Mouse (Mus musculus) heart, embryonic 10.5 days (tissue): ENCODE measurements around the gene Lsg1. TPM values are rescaled to one million over a fixed set of nuclear protein-coding genes. Genes with fewer than 3 reads are reported as not detected.

Experiments
- DNase-seq: peaks from one replicate; pipeline ENCODE4 v3.0.0-alpha.2; 2017; ENCODE audit warnings: low spot score
- H3K27ac ChIP-seq: fragments of 300-500 bp; sonication (generic); 2 replicates; pipeline ENCODE4 v1.5.1; 2016; ENCODE audit warnings: mild to moderate bottlenecking
- H3K27me3 ChIP-seq: fragments of 300-500 bp; sonication (generic); 2 replicates; pipeline ENCODE4 v1.6.1; 2016; ENCODE audit warnings: mild to moderate bottlenecking; ENCODE audit not compliant: poor library complexity, insufficient read depth, severe bottlenecking
- H3K36me3 ChIP-seq: fragments of 300-500 bp; sonication (generic); 2 replicates; pipeline ENCODE4 v1.6.1; 2016; ENCODE audit warnings: mild to moderate bottlenecking, moderate library complexity
- H3K4me1 ChIP-seq: fragments of 300-500 bp; sonication (generic); 2 replicates; pipeline ENCODE4 v1.6.1; 2016; ENCODE audit warnings: mild to moderate bottlenecking
- H3K4me3 ChIP-seq: fragments of 300-500 bp; sonication (generic); 2 replicates; pipeline ENCODE4 v1.5.1; 2016; ENCODE audit warnings: mild to moderate bottlenecking, moderate library complexity
- H3K9me3 ChIP-seq: fragments of 300-500 bp; sonication (generic); 2 replicates; pipeline ENCODE4 v1.6.1; 2016; ENCODE audit warnings: mild to moderate bottlenecking, moderate library complexity
- WGBS: fragments of 180-500 bp; shearing (Covaris S2); methylation state at CpG from one replicate; pipeline ENCODE4 v1.1.7; 2016; 5-methylcytosine and 5-hydroxymethylcytosine counted together
- polyA plus RNA-seq: library from polyadenylated mRNA; unstranded; fragments of >200 nt; fragmentation: Nextera tagmentation; extraction: Ambion mirVana; gene quantifications from 2 replicates; pipeline ENCODE4 v1.2.1, GENCODE M21; 2016

Gene Lsg1
- polyA plus RNA-seq, 1 experiment from 2014 or later: 61.8 TPM

DNA sequence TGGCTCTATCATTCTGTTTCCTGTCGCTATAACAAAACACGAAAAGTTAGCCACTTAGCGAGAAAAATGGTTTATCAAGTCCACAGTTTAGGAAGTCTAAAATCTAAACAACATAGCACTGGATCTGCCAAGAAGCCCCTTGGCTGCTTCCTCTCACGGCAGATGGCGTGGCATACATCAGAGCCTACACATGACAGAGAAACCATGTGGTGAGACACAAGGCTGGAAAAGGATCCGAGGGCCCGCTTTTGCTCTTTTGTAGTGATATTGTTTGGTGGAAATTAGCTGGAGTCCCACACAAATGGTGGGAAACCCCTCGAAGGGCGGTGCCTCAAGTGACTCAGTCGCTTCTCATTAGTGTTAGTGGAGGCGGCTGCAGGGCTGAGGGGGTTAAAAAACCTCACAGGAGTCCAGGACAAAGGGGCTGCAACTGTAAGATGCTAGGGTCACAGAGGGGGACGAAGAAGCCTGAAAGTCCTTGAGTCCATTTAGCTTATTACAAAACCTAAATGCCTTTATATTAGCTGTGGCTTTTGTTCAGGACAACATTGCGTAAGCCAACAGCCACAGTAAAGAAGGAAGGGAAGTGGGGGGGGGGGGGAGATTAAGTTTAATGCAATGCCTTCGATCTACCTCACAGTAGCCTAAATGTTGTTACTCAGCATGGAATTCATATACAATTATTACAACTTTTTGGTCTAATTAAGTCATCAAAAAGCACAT, 8.6 kb upstream of the Lsg1 start:
- Histone ChIP-seq H3K4me1 (peaks cover 17% of the 10 kb centered on the region), H3K36me3 (no peaks in the 10 kb centered on the region), H3K9me3 (no peaks in the 10 kb centered on the region), H3K4me3 (no peak overlapping the region), H3K27me3 (peaks cover 24% of the 10 kb centered on the region), H3K27ac (no peak overlapping the region)
- DNase-seq: no peak
- 68% methylated on average over 14 of the region's 14 CpGs for WGBS

DNA sequence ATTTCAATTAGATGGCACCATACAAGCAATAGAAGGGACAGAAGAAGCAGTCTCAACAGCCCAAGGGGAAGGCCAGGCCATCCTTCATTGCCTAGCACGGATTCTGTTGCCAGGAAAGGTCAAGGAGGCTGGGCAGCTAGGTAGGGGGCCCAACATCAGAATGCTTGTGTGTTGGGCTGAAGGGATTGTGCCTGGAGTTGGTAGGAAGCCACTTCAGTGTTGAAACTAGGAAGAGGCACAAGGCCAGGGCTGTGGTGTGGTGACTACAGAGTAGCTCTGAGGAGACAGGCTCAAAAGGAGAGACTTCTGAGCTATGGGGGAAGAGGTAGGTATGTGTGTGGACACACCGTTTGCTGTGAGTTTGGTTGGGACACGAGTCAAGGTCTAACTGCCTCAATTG, 8.0 kb upstream of the Lsg1 start:
- peaks cover 11% of the 10 kb centered on the region for H3K4me1 ChIP-seq

GRCm38 (mm10) chr16:30591990-30592389, 4.6 kb upstream of the Lsg1 start:
- peaks cover 19% of the 10 kb centered on the region; the same call in 1 of the 2 replicates for H3K27me3 ChIP-seq
- H3K4me3 ChIP-seq: no peak overlapping the region
- DNase-seq: no peak
- H3K9me3 ChIP-seq: no peaks in the 10 kb centered on the region
- no peak overlapping the region for H3K27ac ChIP-seq
- H3K4me1 ChIP-seq: peaks cover 8% of the 10 kb centered on the region; the same call in 1 of the 2 replicates
- H3K36me3 ChIP-seq: no peaks in the 10 kb centered on the region
- 48% methylated on average over 3 of the region's 3 CpGs for WGBS

More for the DNA sequence above, 8.0 kb upstream of the Lsg1 start:
- DNase-seq: no peak
- no peak overlapping the region for H3K4me3 ChIP-seq
- H3K27ac ChIP-seq: no peak overlapping the region
- 58% methylated on average over 3 of the region's 3 CpGs for WGBS
- H3K9me3 ChIP-seq: no peaks in the 10 kb centered on the region
- peaks cover 19% of the 10 kb centered on the region for H3K27me3 ChIP-seq
- no peaks in the 10 kb centered on the region for H3K36me3 ChIP-seq

GRCm38 (mm10) chr16:30590264-30591209, 3.1 kb upstream of the Lsg1 start:
- DNase-seq: no peak
- Histone ChIP-seq H3K4me3 (no peak overlapping the region), H3K27ac (no peak overlapping the region), H3K4me1 (0 out of 2 replicates have a peak, but pooled peaks cover 7% of the 10 kb centered on the region), H3K9me3 (no peaks in the 10 kb centered on the region), H3K36me3 (peaks cover 3% of the 10 kb centered on the region), H3K27me3 (0 out of 2 replicates have a peak, but pooled peaks cover 8% of the 10 kb centered on the region)
- WGBS: 36% methylated on average over 7 of the region's 7 CpGs

- DNase-seq: no peak
- Histone ChIP-seq H3K27ac (peak overlapping the region; percentile 91), H3K27me3 (no peaks in the 10 kb centered on the region), H3K4me1 (0 out of 2 replicates have a peak, but pooled peaks cover 7% of the 10 kb centered on the region), H3K36me3 (peaks cover 38% of the 10 kb centered on the region), H3K4me3 (peak overlapping the region; percentile 87), H3K9me3 (no peaks in the 10 kb centered on the region)
- 2% methylated on average over 19 of the region's 19 CpGs for WGBS
Observed at GRCm38 (mm10) chr16:30586935-30587493, 378 bp downstream of the Lsg1 start.

- WGBS: 92% methylated on average over 5 of the region's 5 CpGs
- no peaks in the 10 kb centered on the region for H3K27me3 ChIP-seq
- no peaks in the 10 kb centered on the region for H3K9me3 ChIP-seq
- no peak for DNase-seq
- H3K27ac ChIP-seq: no peak overlapping the region
- no peak overlapping the region for H3K4me3 ChIP-seq
- H3K36me3 ChIP-seq: peaks cover 99% of the 10 kb centered on the region
- no peaks in the 10 kb centered on the region for H3K4me1 ChIP-seq
Observed at GRCm38 (mm10) chr16:30580765-30581164, 6.6 kb downstream of the Lsg1 start.

DNA sequence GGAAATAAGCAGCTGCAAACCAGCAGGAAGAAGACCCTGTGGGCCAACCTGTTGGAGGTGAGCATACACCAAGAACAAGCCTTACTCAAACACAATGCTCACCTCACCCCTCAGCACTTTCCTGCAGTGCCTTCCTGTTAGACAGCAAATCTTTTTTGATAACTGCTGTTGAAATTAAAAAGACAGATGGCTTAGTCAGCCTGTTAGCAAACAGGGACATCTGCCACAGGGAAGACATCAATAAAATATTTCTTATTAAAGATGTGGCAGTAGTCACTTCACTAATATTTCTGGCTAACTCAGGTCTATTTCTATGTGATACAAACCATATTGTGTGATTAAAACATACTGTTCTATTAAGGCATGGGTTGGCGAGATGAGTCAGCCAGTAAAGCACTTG, 11.0 kb downstream of the Lsg1 start:
- Histone ChIP-seq H3K36me3 (peaks cover 96% of the 10 kb centered on the region), H3K4me3 (no peak overlapping the region), H3K27me3 (no peaks in the 10 kb centered on the region), H3K9me3 (no peaks in the 10 kb centered on the region), H3K27ac (no peak overlapping the region), H3K4me1 (no peaks in the 10 kb centered on the region)
- 80% methylated on average over 1 of the region's 1 CpGs for WGBS
- no peak for DNase-seq

GRCm38 (mm10) chr16:30575815-30576214, 11.6 kb downstream of the Lsg1 start:
- no peaks in the 10 kb centered on the region for H3K27me3 ChIP-seq
- DNase-seq: no peak
- no peak overlapping the region for H3K4me3 ChIP-seq
- WGBS: 83% methylated on average over 7 of the region's 7 CpGs
- no peaks in the 10 kb centered on the region for H3K4me1 ChIP-seq
- H3K27ac ChIP-seq: no peak overlapping the region
- peaks cover 96% of the 10 kb centered on the region for H3K36me3 ChIP-seq
- no peaks in the 10 kb centered on the region for H3K9me3 ChIP-seq

DNA sequence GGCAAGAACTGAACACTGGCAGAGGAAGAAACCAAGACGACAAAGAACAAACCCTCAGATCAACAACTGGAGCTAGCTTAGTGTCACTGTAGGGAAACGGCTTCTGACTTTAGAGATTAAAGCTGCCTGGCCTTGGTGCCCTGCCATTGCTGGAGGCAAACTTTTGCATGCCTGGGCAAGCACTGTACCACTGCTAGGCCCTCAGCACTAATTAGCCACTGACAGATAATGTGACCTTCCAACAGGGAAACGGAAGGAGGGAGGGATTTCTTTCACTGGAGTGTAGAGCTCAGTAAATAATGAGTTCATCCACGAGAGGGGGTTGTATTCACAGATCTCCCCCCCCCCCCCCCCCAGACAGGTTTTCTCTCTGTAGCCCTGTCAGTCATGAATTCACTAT, 15.2 kb downstream of the Lsg1 start:
- 72% methylated on average over 4 of the region's 4 CpGs for WGBS
- Histone ChIP-seq H3K27ac (no peak overlapping the region), H3K4me3 (no peak overlapping the region), H3K27me3 (no peaks in the 10 kb centered on the region), H3K4me1 (no peaks in the 10 kb centered on the region), H3K9me3 (no peaks in the 10 kb centered on the region), H3K36me3 (peaks cover 96% of the 10 kb centered on the region)
- no peak for DNase-seq

DNA sequence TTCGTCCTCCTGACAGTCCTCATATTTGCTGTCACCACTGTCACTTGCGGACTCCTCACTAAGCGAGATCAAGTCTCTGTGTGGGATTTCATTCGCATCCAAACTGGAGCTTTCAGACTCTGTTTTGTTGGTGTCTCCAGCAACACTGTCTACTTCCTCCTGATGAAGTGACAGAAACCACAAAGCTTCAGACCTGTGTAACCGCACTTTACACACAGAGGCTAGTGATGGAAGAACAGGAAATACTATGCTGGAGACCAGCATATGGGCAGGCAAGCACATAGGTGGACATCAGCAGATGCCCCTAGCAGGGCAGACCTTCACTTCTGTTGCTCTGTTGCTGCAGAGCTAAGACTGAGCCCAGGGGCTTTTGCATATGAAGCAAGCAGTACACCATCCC, 16.0 kb downstream of the Lsg1 start:
- H3K9me3 ChIP-seq: no peaks in the 10 kb centered on the region
- H3K4me3 ChIP-seq: no peak overlapping the region
- H3K27ac ChIP-seq: no peak overlapping the region
- H3K36me3 ChIP-seq: peaks cover 96% of the 10 kb centered on the region
- DNase-seq: no peak
- WGBS: 91% methylated on average over 5 of the region's 5 CpGs
- no peaks in the 10 kb centered on the region for H3K4me1 ChIP-seq
- H3K27me3 ChIP-seq: no peaks in the 10 kb centered on the region

DNA sequence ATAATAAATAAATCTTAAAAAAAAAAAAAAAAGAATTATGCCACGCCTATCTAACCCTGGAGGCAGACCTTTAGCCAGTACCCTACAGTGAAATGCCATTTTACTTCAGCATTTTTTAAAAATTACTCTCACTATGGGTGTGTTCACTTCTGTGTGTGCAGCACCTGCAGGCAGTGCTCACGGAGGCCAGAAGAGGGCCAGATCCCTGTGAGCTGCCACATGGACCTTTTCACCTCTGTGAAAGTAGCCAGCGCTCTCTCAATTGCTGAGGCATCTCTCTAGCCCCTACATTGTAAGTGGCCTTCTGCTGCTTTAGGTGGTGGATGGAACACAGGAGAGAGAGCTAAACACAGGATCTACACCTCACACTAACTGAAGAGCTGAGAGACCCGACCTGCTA, 17.2 kb downstream of the Lsg1 start:
- Histone ChIP-seq H3K4me1 (no peaks in the 10 kb centered on the region), H3K27ac (no peak overlapping the region), H3K36me3 (peaks cover 96% of the 10 kb centered on the region), H3K27me3 (no peaks in the 10 kb centered on the region), H3K9me3 (no peaks in the 10 kb centered on the region), H3K4me3 (no peak overlapping the region)
- 93% methylated on average over 4 of the region's 4 CpGs for WGBS
- DNase-seq: no peak

DNA sequence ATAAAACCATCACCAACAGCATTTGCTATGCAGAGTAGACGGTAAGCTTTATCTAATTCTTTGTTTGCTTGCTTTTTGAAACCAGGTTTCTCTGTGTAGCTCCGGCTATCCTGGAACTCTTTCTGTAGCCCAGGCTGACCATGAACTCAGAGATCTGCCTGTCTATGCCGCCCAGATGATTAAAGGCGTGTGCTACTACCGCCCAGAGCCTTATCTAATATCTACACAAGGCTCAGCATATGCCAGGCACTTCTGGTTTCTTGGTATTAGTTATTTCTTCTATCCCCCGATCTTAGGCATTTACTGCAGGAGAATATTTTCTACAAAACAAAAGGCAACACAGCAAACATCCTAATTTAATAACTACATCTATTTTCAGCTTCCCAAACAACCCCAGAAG, 21.8 kb downstream of the Lsg1 start:
- Histone ChIP-seq H3K4me3 (no peak overlapping the region), H3K9me3 (no peaks in the 10 kb centered on the region), H3K4me1 (no peaks in the 10 kb centered on the region), H3K27me3 (no peaks in the 10 kb centered on the region), H3K27ac (no peak overlapping the region), H3K36me3 (peaks cover 99% of the 10 kb centered on the region)
- no peak for DNase-seq
- WGBS: 87% methylated on average over 6 of the region's 6 CpGs

GRCm38 (mm10) chr16:30560601-30561000, 26.8 kb downstream of the Lsg1 start:
- H3K36me3 ChIP-seq: peaks cover 96% of the 10 kb centered on the region
- peaks cover 3% of the 10 kb centered on the region for H3K9me3 ChIP-seq
- no peak for DNase-seq
- no peaks in the 10 kb centered on the region for H3K27me3 ChIP-seq
- peaks cover 6% of the 10 kb centered on the region for H3K4me1 ChIP-seq
- 88% methylated on average over 4 of the region's 4 CpGs for WGBS
- H3K4me3 ChIP-seq: no peak overlapping the region
- no peak overlapping the region for H3K27ac ChIP-seq
